Mouse (Mus musculus) skeletal muscle tissue, adult 2 months (tissue): ENCODE data around the gene Olfr609.
"Not testable (repeated sequence)": the region's sequence is repeated elsewhere in the genome, so short reads cannot be mapped to it uniquely, and the experiment has no call there.

Experiments
- DNase-seq: peaks from one replicate; pipeline ENCODE4 v3.0.0-alpha.2; 2012; ENCODE audit warnings: low read depth, low spot score

Olfr609 gene

DNA sequence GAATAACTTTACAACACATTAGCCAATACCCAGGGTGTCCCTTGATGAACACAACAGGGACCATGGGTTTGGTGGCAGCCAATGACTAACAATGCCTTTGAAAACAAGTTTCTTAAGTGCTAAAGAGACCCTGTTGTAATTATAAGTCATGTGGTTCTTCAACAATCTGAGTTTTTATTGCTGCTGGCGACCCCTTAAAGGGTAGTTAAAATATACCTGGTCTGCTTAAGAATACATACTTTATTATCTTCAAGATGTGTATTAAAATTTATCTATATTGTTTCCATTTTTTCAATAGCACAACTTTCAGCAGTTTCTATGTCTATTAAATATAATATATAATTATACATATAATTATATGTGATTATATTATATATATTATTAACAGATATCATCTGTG lies at the start of gene Olfr609:
TSS of gene Olfr609 (minus strand) at position 101 of the 400 bp plus-strand sequence.
- DNase-seq = no peak

DNA sequence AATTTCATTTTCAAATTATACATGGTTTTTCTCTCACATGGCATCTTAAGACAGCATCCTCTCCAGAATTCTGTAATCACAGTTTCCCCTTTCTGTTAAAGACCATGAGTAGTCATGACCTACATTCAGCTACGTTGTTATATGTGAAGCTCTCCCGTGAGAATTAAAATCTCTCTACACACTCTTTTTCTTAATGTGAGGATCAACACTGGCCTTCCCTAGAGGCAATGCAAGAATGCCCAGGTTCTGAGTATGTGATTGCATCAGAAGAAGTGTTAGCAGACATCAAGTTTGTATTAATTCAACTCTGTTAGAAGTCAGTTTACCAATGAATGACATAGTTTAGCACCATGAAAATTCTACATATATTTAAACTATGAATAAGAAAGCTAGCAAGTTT lies 44.8 kb upstream of the Olfr609 start, which contains the start of gene Olfr612:
TSS of gene Olfr612 (minus strand) at position 101 of the 400 bp plus-strand sequence.
- DNase-seq = not testable (repeated sequence)

DNA sequence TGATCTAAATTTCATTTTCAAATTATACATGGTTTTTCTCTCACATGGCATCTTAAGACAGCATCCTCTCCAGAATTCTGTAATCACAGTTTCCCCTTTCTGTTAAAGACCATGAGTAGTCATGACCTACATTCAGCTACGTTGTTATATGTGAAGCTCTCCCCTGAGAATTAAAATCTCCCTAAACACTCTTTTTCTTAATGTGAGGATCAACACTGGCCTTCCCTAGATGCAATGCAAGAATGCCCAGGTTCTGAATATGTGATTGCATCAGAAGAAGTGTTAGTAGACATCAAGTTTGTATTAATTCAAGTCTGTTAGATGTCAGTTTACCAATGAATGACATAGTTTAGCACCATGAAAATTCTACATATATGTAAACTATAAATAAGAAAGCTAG lies 22.9 kb upstream of the Olfr609 start, which contains the start of gene Olfr611:
TSS of gene Olfr611 (minus strand) at position 101 of the 400 bp plus-strand sequence.
- DNase-seq = not testable (repeated sequence)

DNA sequence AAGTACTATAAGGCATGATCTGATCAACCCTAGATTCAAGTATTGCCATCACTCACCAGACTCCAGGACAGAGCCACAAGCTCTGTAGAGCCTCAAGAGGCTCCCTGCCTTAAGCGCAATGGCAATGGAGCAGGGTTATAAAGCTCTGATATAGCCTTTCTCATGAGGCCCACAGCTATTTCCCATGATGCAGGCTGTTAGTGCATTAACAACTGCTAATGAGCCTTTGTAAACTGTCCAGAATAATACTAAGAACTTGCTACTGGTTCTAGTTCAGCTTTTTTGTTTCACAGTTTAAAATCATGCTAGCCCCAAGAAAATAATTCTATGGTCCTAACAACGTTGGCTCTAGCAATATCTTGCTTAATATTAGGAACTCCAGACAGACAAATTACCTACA lies 14.2 kb upstream of the Olfr609 start, which contains the start of gene Olfr610:
TSS of gene Olfr610 (minus strand) at position 101 of the 400 bp plus-strand sequence.
- DNase-seq = no peak

DNA sequence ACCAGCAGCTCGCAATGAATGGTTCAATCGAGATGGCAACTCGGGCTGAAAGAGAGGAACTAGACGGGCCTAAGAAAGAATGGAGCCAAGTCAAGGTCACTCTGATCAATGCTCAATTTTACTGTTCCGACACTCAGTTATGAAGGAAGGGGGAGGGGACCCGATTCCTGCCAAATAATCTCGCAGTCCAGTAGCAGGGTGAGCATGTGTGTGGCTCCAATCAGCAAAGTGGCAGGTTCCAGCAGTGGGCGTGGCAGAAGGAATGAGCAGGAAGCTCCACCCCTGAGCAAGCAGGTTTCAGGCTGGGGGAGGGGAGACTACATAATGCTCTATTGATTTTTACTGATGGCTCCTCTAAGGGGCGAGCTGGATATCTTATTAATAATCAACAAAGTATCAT lies 20.8 kb downstream of the Olfr609 start:
- not testable (repeated sequence) for DNase-seq

DNA sequence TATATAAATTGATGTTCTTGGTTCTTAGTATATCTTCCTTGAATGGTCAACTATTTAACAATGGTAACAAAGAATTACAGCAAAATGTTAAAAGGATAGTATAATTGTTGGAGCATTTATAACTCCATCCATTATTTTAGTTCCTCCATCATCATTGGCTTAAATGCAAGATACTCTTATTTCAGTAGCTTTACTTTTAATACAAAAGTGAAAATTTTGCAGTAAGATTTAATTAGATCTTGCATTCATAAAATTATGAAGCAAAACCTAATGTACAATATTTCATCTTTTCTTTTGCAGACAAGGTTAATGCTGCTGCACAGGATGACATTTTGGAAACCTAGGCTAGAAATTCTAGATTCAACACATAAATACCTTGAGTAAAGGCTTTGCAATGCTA lies 28.3 kb downstream of the Olfr609 start, which contains the start of gene Olfr608:
TSS of gene Olfr608 (plus strand) at position 301 of the 400 bp plus-strand sequence.
- DNase-seq = no peak

DNA sequence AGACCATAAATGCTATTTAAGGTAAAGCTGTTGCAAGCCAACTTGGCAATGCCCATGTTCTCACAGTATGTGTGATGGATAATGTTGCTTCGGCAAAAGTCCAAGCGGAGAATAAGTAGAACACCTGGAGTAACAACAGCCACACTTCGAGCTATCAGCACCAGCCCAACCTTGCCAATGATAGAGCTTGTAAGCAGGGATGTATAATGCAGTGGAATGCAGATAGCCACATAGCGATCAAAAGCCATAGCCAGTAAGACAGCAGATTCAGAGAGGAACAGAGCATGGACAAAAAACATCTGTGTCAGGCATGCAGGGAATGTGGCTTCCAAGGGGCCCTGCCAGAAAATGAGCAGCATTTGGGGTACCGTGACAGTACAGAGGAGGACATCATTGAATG lies 37.3 kb downstream of the Olfr609 start:
- DNase-seq = no peak

DNA sequence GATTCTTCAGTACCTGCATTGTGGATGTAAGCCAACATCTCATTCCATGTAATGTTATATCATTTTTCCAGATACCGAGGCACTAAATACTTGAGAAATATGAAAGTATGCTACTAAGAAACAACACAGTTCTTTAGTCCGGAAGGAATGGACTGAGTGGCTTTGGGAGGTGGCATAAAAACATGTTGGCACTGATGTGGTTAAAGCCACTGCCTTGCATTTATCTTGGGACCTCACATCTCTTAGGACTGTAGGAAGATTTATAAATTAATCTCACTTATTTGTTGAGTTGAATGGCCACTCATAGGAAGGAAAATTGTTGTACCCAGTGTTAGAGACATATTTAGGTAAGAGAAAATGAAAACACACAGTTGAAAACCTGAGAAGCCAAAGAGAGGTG lies 49.1 kb downstream of the Olfr609 start, which contains the start of gene Olfr606:
TSS of gene Olfr606 (plus strand) at position 301 of the 400 bp plus-strand sequence.
- no peak for DNase-seq

DNA sequence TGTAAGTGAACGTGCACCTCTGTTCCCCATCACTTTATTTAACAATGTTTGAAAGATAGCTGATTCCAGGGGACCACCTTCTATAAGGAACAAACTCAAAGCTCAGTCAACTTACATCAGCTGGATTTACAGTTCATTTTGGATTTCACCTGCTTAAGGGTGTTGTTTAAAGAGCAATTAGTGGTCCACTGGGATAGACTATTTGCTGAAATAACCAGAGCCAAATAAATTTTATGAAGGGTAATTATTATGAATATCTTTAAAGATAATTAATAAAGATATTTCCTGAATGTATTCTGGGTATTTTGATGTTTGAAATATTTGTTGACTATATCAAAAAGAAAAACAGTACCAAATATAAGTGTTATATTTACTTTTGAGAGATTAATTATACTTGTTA lies 52.5 kb downstream of the Olfr609 start, which contains the start of gene Olfr605:
TSS of gene Olfr605 (minus strand) at position 101 of the 400 bp plus-strand sequence.
- no peak for DNase-seq
